Mouse (Mus musculus) midbrain, embryonic 10.5 days (tissue): ENCODE data around the gene Hdac5. TPM values are rescaled to one million over a fixed set of nuclear protein-coding genes. Genes with fewer than 3 reads are reported as not detected.

Experiments
- DNase-seq: peaks from one replicate; pipeline ENCODE4 v3.0.0-alpha.2; 2017; ENCODE audit warnings: low spot score
- H3K27ac ChIP-seq: fragments of 300-500 bp; sonication (generic); replicated peaks from 2 replicates; pipeline ENCODE4 v1.5.1; 2016; ENCODE audit warnings: mild to moderate bottlenecking
- H3K27me3 ChIP-seq: fragments of 300-500 bp; sonication (generic); 2 replicates; pipeline ENCODE4 v1.6.1; 2016; ENCODE audit warnings: low read depth, mild to moderate bottlenecking; ENCODE audit not compliant: poor library complexity, severe bottlenecking
- H3K36me3 ChIP-seq: fragments of 300-500 bp; sonication (generic); 2 replicates; pipeline ENCODE4 v1.6.1; 2016; ENCODE audit warnings: mild to moderate bottlenecking, moderate library complexity
- H3K4me1 ChIP-seq: fragments of 300-500 bp; sonication (generic); 2 replicates; pipeline ENCODE4 v1.6.1; 2016
- H3K4me3 ChIP-seq: fragments of 300-500 bp; sonication (generic); 2 replicates; pipeline ENCODE4 v1.5.1; 2016; ENCODE audit warnings: mild to moderate bottlenecking, moderate library complexity
- H3K9me3 ChIP-seq: fragments of 300-500 bp; sonication (generic); replicated peaks from 2 replicates; pipeline ENCODE4 v1.6.1; 2016; ENCODE audit warnings: mild to moderate bottlenecking
- WGBS: fragments of 180-500 bp; shearing (Covaris S2); methylation state at CpG from one replicate; pipeline ENCODE4 v1.1.7; 2016; 5-methylcytosine and 5-hydroxymethylcytosine counted together
- polyA plus RNA-seq: library from polyadenylated mRNA; unstranded; fragments of >200 nt; fragmentation: Nextera tagmentation; extraction: Ambion mirVana; gene quantifications from 2 replicates; pipeline ENCODE4 v1.2.1, GENCODE M21; 2016

Hdac5 gene
- 57.3 and 68.9 TPM in 2 replicates for polyA plus RNA-seq

DNA sequence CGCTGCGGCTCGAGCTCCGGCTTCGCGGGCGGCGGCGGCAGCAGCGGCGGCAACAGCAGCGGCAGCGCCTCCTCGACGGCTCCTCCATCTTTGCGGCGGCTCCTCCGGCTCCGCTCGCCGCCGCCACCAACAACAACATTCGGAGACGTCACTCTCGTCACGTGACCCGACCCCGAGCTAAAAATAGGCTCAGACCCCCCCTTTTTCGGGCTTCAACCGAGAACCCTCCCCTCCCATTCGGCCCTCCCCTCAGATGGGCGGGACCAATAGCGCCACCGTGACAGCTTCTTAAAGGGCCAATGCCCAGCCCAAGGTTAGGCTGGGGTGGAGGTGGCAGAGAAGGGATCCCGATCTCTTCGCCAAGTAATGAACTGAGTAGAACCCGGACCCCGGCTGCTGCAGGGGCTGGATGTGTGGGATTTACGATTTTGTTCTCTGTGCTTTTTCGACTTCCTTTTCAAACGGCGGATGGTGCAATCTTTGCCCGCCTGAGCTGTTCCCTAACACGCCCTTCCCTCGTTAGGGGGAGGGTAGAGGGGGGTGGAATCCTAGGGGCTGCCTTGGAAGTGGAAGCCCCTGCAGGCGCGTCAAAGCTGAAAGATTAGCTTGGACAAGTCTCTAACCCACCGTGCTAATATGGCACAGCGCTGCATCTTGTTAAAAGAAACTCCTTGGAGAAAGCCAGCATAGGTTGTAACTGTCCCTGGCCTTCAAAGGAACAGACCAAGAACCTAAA lies at the start of gene Hdac5:
Gene Hdac5 (minus strand): TSS at position 161 of the 736 bp plus-strand sequence.
- DNase-seq: peak; percentile 97
- under 1% methylated on average over 49 of the region's 49 CpGs for WGBS
- H3K9me3 ChIP-seq: no peaks in the 10 kb centered on the region
- H3K4me1 ChIP-seq: peaks cover 54% of the 10 kb centered on the region
- no peaks in the 10 kb centered on the region for H3K36me3 ChIP-seq
- peaks cover 25% of the 10 kb centered on the region for H3K27me3 ChIP-seq
- peak within 1 kb of the TSS; percentile 90 for H3K4me3 ChIP-seq
- H3K27ac ChIP-seq: peak within 1 kb of the TSS; percentile 94

DNA sequence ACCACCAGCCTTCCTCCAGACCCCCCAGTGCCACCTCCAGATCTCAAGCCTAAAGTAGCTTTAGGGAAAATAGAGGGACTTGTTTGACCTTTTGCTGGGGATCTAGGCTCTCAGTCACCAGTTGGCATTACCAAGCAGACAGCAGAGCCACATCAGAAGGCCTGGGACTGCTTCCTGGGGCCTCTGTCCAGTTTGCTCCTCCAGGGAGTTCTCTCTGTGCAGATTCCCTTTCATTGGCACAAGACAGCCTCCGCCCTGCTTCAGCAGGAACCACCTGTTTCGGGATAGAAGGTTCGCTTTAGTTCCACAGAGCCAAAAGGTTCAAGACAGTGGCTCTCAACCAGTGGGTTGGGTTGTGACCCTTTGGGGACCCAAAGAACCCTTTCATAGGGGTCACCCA lies 49.6 kb upstream of the Hdac5 start:
- Histone ChIP-seq H3K27me3 (peaks cover 31% of the 10 kb centered on the region), H3K4me3 (no peak overlapping the region), H3K27ac (no peak overlapping the region), H3K36me3 (no peaks in the 10 kb centered on the region), H3K4me1 (peaks cover 21% of the 10 kb centered on the region), H3K9me3 (no peaks in the 10 kb centered on the region)
- WGBS: 89% methylated on average over 3 of the region's 3 CpGs
- no peak for DNase-seq

DNA sequence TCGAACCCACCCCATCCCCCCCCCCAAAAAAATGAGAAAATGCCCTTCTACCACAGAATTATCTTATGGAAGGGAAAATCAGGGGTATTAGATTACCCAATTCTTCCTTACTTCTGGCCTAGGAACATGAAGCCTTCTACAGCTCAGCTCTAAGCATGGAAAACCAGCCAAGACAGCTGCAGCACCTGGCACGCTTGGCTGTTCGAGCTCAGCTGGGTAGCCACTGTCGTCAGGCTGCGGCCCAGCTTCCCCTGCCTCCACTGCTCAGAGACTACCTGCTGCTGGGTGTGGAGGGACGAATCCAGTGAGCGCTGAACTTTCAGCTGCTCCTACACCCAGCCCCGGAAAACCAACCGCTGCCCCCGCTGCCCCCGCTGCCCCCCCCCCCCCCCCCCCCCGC lies 47.8 kb upstream of the Hdac5 start:
- Histone ChIP-seq H3K36me3 (no peaks in the 10 kb centered on the region), H3K9me3 (no peaks in the 10 kb centered on the region), H3K27ac (no peak overlapping the region), H3K4me3 (no peak overlapping the region), H3K27me3 (peaks cover 31% of the 10 kb centered on the region), H3K4me1 (peaks cover 21% of the 10 kb centered on the region)
- no peak for DNase-seq
- WGBS: 51% methylated on average over 9 of the region's 12 CpGs

DNA sequence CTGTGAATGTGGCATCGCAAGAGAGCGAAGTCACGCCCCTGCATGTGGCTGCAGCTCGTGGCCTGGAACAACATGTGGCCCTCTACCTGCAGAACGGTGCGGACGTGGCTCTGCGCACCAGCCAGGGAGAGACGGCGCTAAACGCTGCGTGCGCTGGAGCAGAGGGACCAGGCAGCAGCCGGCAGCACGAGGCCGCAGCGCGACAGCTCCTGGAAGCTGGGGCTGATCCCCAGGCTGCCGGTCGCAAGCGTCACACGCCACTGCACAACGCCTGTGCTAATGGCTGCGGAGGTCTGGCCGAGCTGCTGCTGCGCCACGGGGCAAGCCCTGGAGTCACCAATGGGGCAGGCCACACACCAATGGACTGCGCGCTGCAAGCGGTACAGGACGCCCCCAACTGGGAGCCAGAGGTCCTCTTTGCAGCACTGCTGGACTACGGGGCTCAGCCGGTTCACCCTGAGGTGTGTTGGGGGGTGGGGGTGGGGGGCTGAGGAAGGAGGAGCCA lies 46.5 kb upstream of the Hdac5 start:
- peak overlapping the region; percentile 85 for H3K27ac ChIP-seq
- no peaks in the 10 kb centered on the region for H3K9me3 ChIP-seq
- peaks cover 31% of the 10 kb centered on the region for H3K27me3 ChIP-seq
- H3K36me3 ChIP-seq: no peaks in the 10 kb centered on the region
- peaks cover 21% of the 10 kb centered on the region for H3K4me1 ChIP-seq
- WGBS: under 1% methylated on average over 33 of the region's 33 CpGs
- DNase-seq: peak; percentile 79
- H3K4me3 ChIP-seq: peak overlapping the region; percentile 56

DNA sequence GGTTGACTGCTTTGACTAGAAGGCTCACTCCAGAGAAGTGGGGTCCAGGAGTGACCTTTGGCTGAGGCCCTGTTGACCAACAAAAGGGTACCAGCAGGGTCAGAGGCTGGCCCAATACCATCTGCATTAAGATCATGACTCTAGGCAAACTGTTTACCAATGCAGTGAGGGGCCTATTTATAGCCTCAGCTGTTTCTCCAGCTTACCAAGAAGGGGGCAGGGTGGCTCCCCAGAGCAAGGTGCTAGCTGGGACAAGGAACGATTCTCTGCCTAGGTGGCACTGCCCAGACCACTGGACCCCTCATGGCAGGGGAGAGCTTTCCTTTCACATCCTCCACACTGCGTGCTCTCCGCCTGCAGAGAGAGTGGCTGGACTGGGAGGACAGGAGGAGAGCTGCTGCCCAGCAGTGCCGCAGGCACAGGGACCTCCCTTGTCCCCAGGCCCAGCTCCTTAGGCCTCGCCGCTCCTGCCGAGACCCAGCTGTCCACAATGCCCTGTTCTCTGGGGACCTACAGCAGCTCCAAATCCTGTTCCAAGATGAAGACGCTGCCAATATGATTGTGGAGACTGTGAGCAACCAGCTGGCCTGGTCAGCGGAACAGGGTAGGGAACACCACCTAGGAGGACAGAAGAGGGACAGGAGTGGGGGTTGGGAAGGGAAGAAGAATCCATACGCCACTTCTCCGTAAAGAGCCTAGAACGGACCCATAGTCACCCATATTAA lies 38.7 kb upstream of the Hdac5 start, which contains the start of gene Asb16:
Gene Asb16 (plus strand): TSS at position 224 of the 725 bp plus-strand sequence.
- H3K4me3 ChIP-seq: no peak within 1 kb of the TSS
- peaks cover 21% of the 10 kb centered on the region for H3K36me3 ChIP-seq
- peaks cover 17% of the 10 kb centered on the region for H3K4me1 ChIP-seq
- DNase-seq: no peak
- WGBS: 81% methylated on average over 12 of the region's 12 CpGs
- no peaks in the 10 kb centered on the region for H3K9me3 ChIP-seq
- H3K27me3 ChIP-seq: no peaks in the 10 kb centered on the region; the same call in 1 of the 2 replicates
- no peak within 1 kb of the TSS for H3K27ac ChIP-seq

DNA sequence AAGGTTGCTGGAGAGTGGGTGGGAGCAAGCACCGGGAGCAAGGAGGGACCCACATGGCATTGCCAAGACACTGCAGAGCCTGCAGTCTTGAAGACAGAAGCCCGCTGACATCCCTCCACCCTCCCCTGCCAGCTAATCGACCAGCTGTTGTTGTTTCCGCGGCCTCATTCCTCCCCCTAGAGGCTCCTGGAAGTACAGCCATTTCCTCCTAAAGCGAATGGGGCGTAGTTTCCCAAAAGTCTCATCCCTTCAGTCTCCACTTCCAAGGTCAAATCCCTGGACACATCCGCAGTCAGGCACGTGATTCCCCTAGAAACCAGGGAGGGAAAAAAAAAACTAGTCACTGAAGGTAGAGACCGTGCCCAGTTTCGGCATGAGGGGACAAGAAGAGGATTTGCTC lies 37.5 kb upstream of the Hdac5 start:
- Histone ChIP-seq H3K4me3 (no peak overlapping the region), H3K27ac (no peak overlapping the region; the same call in 1 of the 2 replicates), H3K36me3 (peaks cover 31% of the 10 kb centered on the region), H3K4me1 (peaks cover 17% of the 10 kb centered on the region), H3K9me3 (no peaks in the 10 kb centered on the region), H3K27me3 (no peaks in the 10 kb centered on the region; the same call in 1 of the 2 replicates)
- 12% methylated on average over 11 of the region's 11 CpGs for WGBS
- peak; percentile 73 for DNase-seq

DNA sequence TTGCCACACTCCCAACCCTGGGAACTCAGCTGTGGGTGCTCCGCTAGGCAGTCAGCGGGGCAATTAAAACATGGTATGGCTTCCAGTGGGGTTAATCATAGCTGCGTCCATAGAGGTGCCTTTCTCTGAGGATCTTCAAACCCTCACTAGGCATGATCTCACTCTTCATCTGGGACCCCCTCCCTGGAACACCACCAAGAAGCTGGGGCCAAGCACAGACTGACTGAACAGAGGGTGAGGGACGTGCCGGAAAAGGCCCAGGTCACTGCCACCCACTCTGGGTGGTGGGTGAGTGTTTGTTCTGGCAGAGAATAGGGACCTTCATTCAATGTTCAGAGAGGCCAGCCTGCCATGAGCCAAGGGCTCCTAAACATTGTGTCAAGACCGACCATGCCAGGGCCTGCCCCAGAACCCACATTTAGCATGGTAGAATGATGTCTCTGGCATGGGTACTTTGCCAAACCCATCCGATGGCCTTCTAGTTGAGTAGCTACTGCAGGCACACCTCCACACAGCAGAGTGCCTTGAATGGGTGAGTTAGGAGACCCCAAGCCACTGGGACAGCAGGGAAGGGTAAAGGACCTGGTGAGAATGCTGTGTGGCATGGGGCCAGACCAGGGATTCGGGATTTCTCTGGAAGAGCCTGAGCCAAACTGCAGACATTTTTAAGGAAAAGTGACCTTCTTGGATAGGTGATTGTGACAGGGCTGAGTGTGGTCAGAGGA lies 36.8 kb upstream of the Hdac5 start:
- peaks cover 17% of the 10 kb centered on the region for H3K4me1 ChIP-seq
- H3K27me3 ChIP-seq: no peaks in the 10 kb centered on the region
- WGBS: 89% methylated on average over 8 of the region's 8 CpGs
- H3K36me3 ChIP-seq: peaks cover 37% of the 10 kb centered on the region
- no peak for DNase-seq
- H3K9me3 ChIP-seq: no peaks in the 10 kb centered on the region
- H3K4me3 ChIP-seq: no peak overlapping the region
- peak overlapping the region; percentile 0 for H3K27ac ChIP-seq

DNA sequence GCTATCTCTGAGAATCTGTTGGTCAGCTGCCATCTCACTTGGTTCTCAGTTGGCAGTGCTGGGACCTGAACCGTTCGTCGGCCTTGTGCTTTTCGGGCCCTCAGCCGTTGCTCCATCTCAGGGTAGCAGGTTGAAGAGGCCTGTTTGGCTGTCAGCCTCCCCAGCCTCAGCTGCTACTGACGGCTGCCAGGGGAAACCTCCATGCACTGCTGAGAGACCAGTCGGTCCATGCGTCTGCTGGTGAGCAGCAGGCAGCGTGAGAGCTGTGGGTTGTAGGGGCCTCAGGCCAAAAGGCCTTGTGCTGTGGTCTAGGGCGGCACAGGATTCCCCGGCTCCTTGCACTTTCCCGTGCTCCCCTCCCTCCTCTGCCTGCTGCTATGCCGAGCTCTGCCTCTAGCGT lies 35.9 kb upstream of the Hdac5 start:
- Histone ChIP-seq H3K4me3 (no peak overlapping the region), H3K4me1 (peaks cover 17% of the 10 kb centered on the region), H3K36me3 (peaks cover 46% of the 10 kb centered on the region), H3K27ac (peak overlapping the region; percentile 0), H3K9me3 (no peaks in the 10 kb centered on the region), H3K27me3 (no peaks in the 10 kb centered on the region)
- DNase-seq: no peak
- 67% methylated on average over 14 of the region's 14 CpGs for WGBS

DNA sequence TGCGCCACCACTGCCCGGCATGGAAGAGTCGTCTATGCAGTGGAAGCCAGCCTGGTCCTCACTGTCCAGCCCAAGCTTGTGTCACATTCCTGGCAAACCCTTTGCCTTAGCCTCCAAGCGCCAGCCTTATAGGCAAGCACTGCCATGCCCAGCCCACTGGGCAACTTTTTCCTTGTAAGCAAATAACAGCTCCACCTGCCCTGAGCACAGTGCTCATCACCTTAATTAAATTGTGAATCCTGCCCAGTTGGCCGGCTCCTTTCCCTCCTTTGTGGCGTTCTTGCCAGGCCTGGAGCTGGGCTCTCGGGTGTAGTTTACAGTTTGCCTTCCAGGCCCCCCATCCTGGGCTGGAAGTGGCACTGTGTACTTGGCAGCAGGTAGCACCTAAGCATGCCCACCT lies 33.2 kb upstream of the Hdac5 start:
- DNase-seq: no peak
- no peak overlapping the region for H3K4me3 ChIP-seq
- no peaks in the 10 kb centered on the region for H3K27me3 ChIP-seq
- no peak overlapping the region for H3K27ac ChIP-seq
- 91% methylated on average over 7 of the region's 7 CpGs for WGBS
- H3K36me3 ChIP-seq: peaks cover 71% of the 10 kb centered on the region
- H3K9me3 ChIP-seq: no peaks in the 10 kb centered on the region
- peaks cover 17% of the 10 kb centered on the region for H3K4me1 ChIP-seq

DNA sequence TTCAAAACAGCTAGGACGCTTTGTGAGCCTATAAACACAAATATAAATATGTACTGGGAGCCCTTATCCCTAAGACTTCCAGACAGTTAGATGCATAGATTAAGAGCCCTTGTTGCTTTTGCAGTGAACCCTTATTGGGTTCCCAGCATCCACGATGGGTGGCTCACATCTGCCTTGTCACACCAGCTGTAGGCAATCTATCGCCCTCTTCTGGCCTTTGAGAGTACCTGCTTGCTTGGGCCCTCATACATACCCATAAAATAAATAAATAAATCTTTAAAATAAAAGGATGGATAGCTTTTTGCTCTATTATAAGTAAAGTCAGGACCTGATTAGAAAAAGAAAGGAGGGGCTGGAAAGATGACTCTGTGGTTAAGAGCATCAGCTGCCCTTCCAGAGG lies 28.6 kb upstream of the Hdac5 start:
- DNase-seq: no peak
- H3K4me3 ChIP-seq: no peak overlapping the region
- H3K4me1 ChIP-seq: peaks cover 17% of the 10 kb centered on the region
- no peaks in the 10 kb centered on the region for H3K9me3 ChIP-seq
- 88% methylated on average over 3 of the region's 3 CpGs for WGBS
- H3K27me3 ChIP-seq: no peaks in the 10 kb centered on the region
- no peak overlapping the region for H3K27ac ChIP-seq
- peaks cover 94% of the 10 kb centered on the region for H3K36me3 ChIP-seq

DNA sequence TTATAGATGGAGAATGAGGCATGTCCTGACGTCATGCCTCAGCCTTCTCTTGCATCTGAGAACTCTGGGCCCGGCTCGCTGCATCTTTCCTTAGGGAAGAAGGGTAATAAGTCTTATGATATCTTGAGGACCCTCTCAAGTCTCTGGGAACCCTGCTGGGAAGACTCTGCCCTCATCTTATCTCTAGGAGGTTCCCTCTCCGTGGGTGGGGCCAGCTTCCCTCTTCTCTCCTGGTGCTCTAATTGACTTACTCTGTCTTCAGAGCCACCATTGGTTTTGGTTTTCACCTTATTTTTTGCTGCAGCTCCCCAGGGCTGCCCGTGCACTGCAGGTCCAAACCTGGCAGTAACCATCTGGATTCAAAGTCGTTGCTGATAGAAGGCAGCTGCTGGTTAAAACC lies 28.1 kb upstream of the Hdac5 start:
- Histone ChIP-seq H3K36me3 (peaks cover 92% of the 10 kb centered on the region), H3K9me3 (no peaks in the 10 kb centered on the region), H3K27ac (no peak overlapping the region), H3K4me3 (no peak overlapping the region), H3K27me3 (no peaks in the 10 kb centered on the region), H3K4me1 (peaks cover 17% of the 10 kb centered on the region)
- no peak for DNase-seq
- 82% methylated on average over 6 of the region's 6 CpGs for WGBS

DNA sequence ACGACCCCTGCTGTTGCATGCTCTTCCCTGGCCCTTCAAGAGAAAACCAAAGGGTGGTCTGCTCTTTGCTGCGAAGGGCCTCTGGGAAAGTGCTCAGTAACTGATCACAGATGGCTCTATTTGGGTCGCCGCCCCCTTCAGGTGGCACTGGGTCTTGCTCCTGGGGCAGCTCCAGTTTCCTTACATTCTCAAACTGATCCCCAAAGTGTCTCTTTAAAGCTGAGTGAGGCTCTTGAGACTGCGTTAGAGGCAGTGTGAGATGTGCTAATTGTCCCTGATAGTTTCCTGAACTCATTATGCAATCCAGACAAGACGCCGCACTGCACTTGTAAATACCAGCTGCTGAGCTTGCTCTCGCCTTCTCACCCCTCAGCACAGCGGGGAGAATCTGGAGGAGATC lies 27.5 kb upstream of the Hdac5 start:
- WGBS: 35% methylated on average over 9 of the region's 9 CpGs
- Histone ChIP-seq H3K4me1 (peaks cover 17% of the 10 kb centered on the region), H3K36me3 (peaks cover 93% of the 10 kb centered on the region), H3K9me3 (no peaks in the 10 kb centered on the region), H3K4me3 (peak overlapping the region; percentile 14; the same call in 1 of the 2 replicates), H3K27me3 (no peaks in the 10 kb centered on the region), H3K27ac (peak overlapping the region; percentile 34)
- DNase-seq: peak; percentile 50
